Mouse (Mus musculus) intestine, postnatal 0 days (tissue): ENCODE measurements around the gene Zfc3h1. TPM values are rescaled to one million over a fixed set of nuclear protein-coding genes. Genes with fewer than 3 reads are reported as not detected.

Experiments used
- ATAC-seq: fragments of 200-750 bp; cut with Nextera tagmentation; 2 replicates; pipeline ENCODE4 v1.8.0; 2017; ENCODE audit warnings: mild to moderate bottlenecking, moderate TSS enrichment, moderate library complexity
- H3K27ac ChIP-seq: fragments of 300-500 bp; sonication (generic); 2 replicates; pipeline ENCODE4 v1.5.1; 2014; ENCODE audit warnings: mild to moderate bottlenecking, low read depth, low read length, moderate library complexity
- H3K27me3 ChIP-seq: fragments of 300-500 bp; sonication (generic); replicated peaks from 2 replicates; pipeline ENCODE4 v1.6.1; 2014; ENCODE audit warnings: low read length, mixed read lengths; ENCODE audit not compliant: control insufficient read depth, insufficient read depth
- H3K36me3 ChIP-seq: fragments of 300-500 bp; sonication (generic); 2 replicates; pipeline ENCODE4 v1.6.1; 2014; ENCODE audit warnings: mild to moderate bottlenecking, moderate library complexity; ENCODE audit not compliant: control insufficient read depth, insufficient read depth
- H3K4me1 ChIP-seq: fragments of 300-500 bp; sonication (generic); replicated peaks from 2 replicates; pipeline ENCODE4 v1.6.1; 2014; ENCODE audit warnings: antibody characterized with exemption, low read length, mixed read lengths; ENCODE audit not compliant: control insufficient read depth, insufficient read depth
- H3K4me2 ChIP-seq: fragments of 300-500 bp; sonication (generic); replicated peaks from 2 replicates; pipeline ENCODE4 v1.6.1; 2014; ENCODE audit warnings: low read depth, mild to moderate bottlenecking, moderate library complexity
- H3K4me3 ChIP-seq: fragments of 300-500 bp; sonication (generic); 2 replicates; pipeline ENCODE4 v1.5.1; 2014; ENCODE audit warnings: low read depth, low read length
- H3K9ac ChIP-seq: fragments of 300-500 bp; sonication (generic); 2 replicates; pipeline ENCODE4 v1.6.1; 2014; ENCODE audit warnings: mild to moderate bottlenecking, low read depth, low read length
- H3K9me3 ChIP-seq: fragments of 300-500 bp; sonication (generic); 2 replicates; pipeline ENCODE4 v1.6.1; 2016; ENCODE audit warnings: mixed run types; ENCODE audit not compliant: control insufficient read depth
- CTCF ChIP-seq: sonication (generic); IDR thresholded peaks from 2 replicates; pipeline ENCODE4 v1.5.1; 2016; ENCODE audit warnings: low read depth, mild to moderate bottlenecking, control low read depth, antibody characterized with exemption, moderate library complexity
- WGBS: fragments of 180-500 bp; shearing (Covaris S2); extraction: QIAGEN DNeasy Blood & Tissue Kit; methylation state at CpG from one replicate; pipeline ENCODE4 v1.1.7; 2014; 5-methylcytosine and 5-hydroxymethylcytosine counted together
- polyA plus RNA-seq: library from polyadenylated mRNA; unstranded; fragments of >200 nt; fragmentation: Nextera tagmentation; extraction: Ambion mirVana; gene quantifications from 2 replicates; pipeline ENCODE4 v1.2.1, GENCODE M21; 2015

Gene Zfc3h1
- polyA plus RNA-seq, 1 experiment from 2014 or later = 11.5 TPM

GRCm38 (mm10) chr10:115349029-115349428 lies 35.7 kb upstream of the Zfc3h1 start:
- Histone ChIP-seq H3K4me1 (peaks cover 4% of the 10 kb centered on the region; the same call in 1 of the 2 replicates), H3K4me2 (peak overlapping the region; percentile 45; the same call in 1 of the 2 replicates), H3K27ac (no peak overlapping the region), H3K36me3 (peaks cover 12% of the 10 kb centered on the region; the same call in 1 of the 2 replicates), H3K4me3 (no peak overlapping the region), H3K27me3 (no peaks in the 10 kb centered on the region), H3K9ac (no peak overlapping the region), H3K9me3 (no peaks in the 10 kb centered on the region)
- 58% methylated on average over 10 of the region's 10 CpGs for WGBS
- peak; percentile 67 for ATAC-seq
- no peak for TF ChIP-seq CTCF

- Histone ChIP-seq H3K36me3 (peaks cover 8% of the 10 kb centered on the region; the same call in 1 of the 2 replicates), H3K4me3 (no peak overlapping the region), H3K9ac (no peak overlapping the region), H3K4me2 (peak overlapping the region; percentile 45), H3K27me3 (no peaks in the 10 kb centered on the region), H3K4me1 (peaks cover 4% of the 10 kb centered on the region; the same call in 1 of the 2 replicates), H3K27ac (no peak overlapping the region), H3K9me3 (no peaks in the 10 kb centered on the region)
- ATAC-seq = peak; percentile 37; the same call in 1 of the 2 replicates
- WGBS = 47% methylated on average over 7 of the region's 7 CpGs
- no peak for TF ChIP-seq CTCF
Observed at GRCm38 (mm10) chr10:115349509-115349908, 35.2 kb upstream of the Zfc3h1 start.

GRCm38 (mm10) chr10:115350810-115351397 lies 33.9 kb upstream of the Zfc3h1 start:
- H3K9ac ChIP-seq = no peak overlapping the region
- H3K27ac ChIP-seq = no peak overlapping the region
- H3K4me3 ChIP-seq = no peak overlapping the region
- H3K4me2 ChIP-seq = no peak overlapping the region
- no peaks in the 10 kb centered on the region for H3K27me3 ChIP-seq
- no peak for ATAC-seq
- peaks cover 4% of the 10 kb centered on the region; the same call in 1 of the 2 replicates for H3K4me1 ChIP-seq
- H3K9me3 ChIP-seq = no peaks in the 10 kb centered on the region
- 0 out of 2 replicates have a peak, but pooled peaks cover 3% of the 10 kb centered on the region for H3K36me3 ChIP-seq
- TF ChIP-seq CTCF = no peak
- 71% methylated on average over 2 of the region's 2 CpGs for whole genome bisulfite sequencing

GRCm38 (mm10) chr10:115354553-115354952 lies 30.2 kb upstream of the Zfc3h1 start:
- Histone ChIP-seq H3K4me2 (no peak overlapping the region), H3K4me3 (no peak overlapping the region), H3K36me3 (peaks cover 9% of the 10 kb centered on the region), H3K27ac (no peak overlapping the region), H3K9me3 (no peaks in the 10 kb centered on the region), H3K27me3 (no peaks in the 10 kb centered on the region), H3K9ac (no peak overlapping the region), H3K4me1 (no peaks in the 10 kb centered on the region)
- 67% methylated on average over 6 of the region's 6 CpGs for WGBS
- TF ChIP-seq CTCF = no peak
- no peak for ATAC-seq

GRCm38 (mm10) chr10:115355016-115355415 lies 29.7 kb upstream of the Zfc3h1 start:
- WGBS = 74% methylated on average over 6 of the region's 6 CpGs
- Histone ChIP-seq H3K4me3 (no peak overlapping the region), H3K4me1 (no peaks in the 10 kb centered on the region), H3K36me3 (peaks cover 9% of the 10 kb centered on the region), H3K27ac (no peak overlapping the region), H3K9ac (no peak overlapping the region), H3K27me3 (no peaks in the 10 kb centered on the region), H3K4me2 (no peak overlapping the region), H3K9me3 (no peaks in the 10 kb centered on the region)
- TF ChIP-seq CTCF = no peak
- ATAC-seq = no peak

- H3K36me3 ChIP-seq = peaks cover 9% of the 10 kb centered on the region
- 89% methylated on average over 6 of the region's 7 CpGs for WGBS
- no peak for TF ChIP-seq CTCF
- H3K4me1 ChIP-seq = no peaks in the 10 kb centered on the region
- H3K4me2 ChIP-seq = no peak overlapping the region
- H3K9me3 ChIP-seq = no peaks in the 10 kb centered on the region
- H3K9ac ChIP-seq = no peak overlapping the region
- ATAC-seq = no peak
- no peak overlapping the region for H3K27ac ChIP-seq
- H3K27me3 ChIP-seq = no peaks in the 10 kb centered on the region
- no peak overlapping the region for H3K4me3 ChIP-seq
Observed at GRCm38 (mm10) chr10:115356106-115356505, 28.7 kb upstream of the Zfc3h1 start.
